Mouse (Mus musculus): ENCODE measurements at regions not wholly inside any gene's neighbourhood (a gene's known extent, or its start where the extent isn't known, plus 50 kb on each side); places are given as distances from the start of the nearest gene placed in this dataset.

- no peak overlapping the region for H3K27ac ChIP-seq (ENCODE audit: low read depth)
- no peak for TF ChIP-seq EP300 (IDR thresholded peaks at IDR 0.05; ENCODE audit: low read depth)
- no peak for TF ChIP-seq CTCF (IDR thresholded peaks at IDR 0.05; ENCODE audit: low read depth)
- 65% methylated on average over 2 of the region's 2 CpGs for WGBS (ENCODE audit: insufficient replicate concordance)
These were observed 98.9 kb upstream of the Tbc1d5 start for GRCm38 (mm10) chr17:51278094-51278493.

GRCm38 (mm10) chr17:51277161-51277560 lies 98.0 kb upstream of the Tbc1d5 start:
- TF ChIP-seq CTCF (IDR thresholded peaks at IDR 0.05; ENCODE audit: low read depth) (no peak), EP300 (IDR thresholded peaks at IDR 0.05; ENCODE audit: low read depth) (no peak)
- Histone ChIP-seq H3K4me1 (ENCODE audit: insufficient read depth) (no peaks in the 10 kb centered on the region), H3K27ac (ENCODE audit: low read depth) (no peak overlapping the region), H3K36me3 (replicated peaks; ENCODE audit: insufficient read depth, low read length) (no peaks in the 10 kb centered on the region), H3K27me3 (ENCODE audit: insufficient read depth, low read length) (no peaks in the 10 kb centered on the region), H3K4me2 (ENCODE audit: low read depth, low read length) (no peak overlapping the region), H3K4me3 (ENCODE audit: low read depth, low read length) (no peak overlapping the region), H3K9ac (replicated peaks) (no peak overlapping the region), H3K9me3 (ENCODE audit: low read length) (no peaks in the 10 kb centered on the region)
- no peak for DNase-seq
- ATAC-seq = no peak

More at GRCm38 (mm10) chr17:51278094-51278493, 98.9 kb upstream of the Tbc1d5 start:
- no peaks in the 10 kb centered on the region for H3K27me3 ChIP-seq (ENCODE audit: insufficient read depth, low read length)
- no peaks in the 10 kb centered on the region for H3K4me1 ChIP-seq (ENCODE audit: insufficient read depth)
- no peak overlapping the region for H3K4me3 ChIP-seq (ENCODE audit: low read depth, low read length)
- no peak overlapping the region for H3K4me2 ChIP-seq (ENCODE audit: low read depth, low read length)
- no peaks in the 10 kb centered on the region for H3K36me3 ChIP-seq (replicated peaks; ENCODE audit: insufficient read depth, low read length)
- no peak overlapping the region for H3K9ac ChIP-seq (replicated peaks)
- ATAC-seq (no peak), DNase-seq (no peak)
- no peaks in the 10 kb centered on the region for H3K9me3 ChIP-seq (ENCODE audit: low read length)

DNA sequence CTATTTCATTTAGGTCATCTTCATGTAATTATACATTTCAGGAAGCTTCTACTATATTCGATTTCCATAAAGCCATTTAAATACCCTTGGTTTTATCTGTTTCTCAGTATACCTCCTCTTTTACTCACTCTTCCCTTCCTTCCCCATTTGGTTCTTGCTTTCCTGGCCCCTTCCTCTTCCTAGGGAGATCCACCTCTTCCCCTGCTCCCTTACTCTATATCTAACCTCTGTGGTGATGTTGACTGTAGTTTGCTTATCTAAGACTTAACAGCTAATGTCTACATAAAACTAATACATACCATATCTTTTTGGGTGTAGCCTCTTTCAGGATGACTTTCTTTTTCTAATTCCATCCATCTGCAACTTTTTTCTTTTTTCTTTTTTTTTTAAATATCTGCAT lies 92.9 kb upstream of the Tbc1d5 start:
- Histone ChIP-seq H3K9me3 (ENCODE audit: low read length) (no peaks in the 10 kb centered on the region), H3K4me3 (ENCODE audit: low read depth, low read length) (no peak overlapping the region), H3K27ac (ENCODE audit: low read depth) (no peak overlapping the region), H3K27me3 (ENCODE audit: insufficient read depth, low read length) (no peaks in the 10 kb centered on the region), H3K9ac (replicated peaks) (no peak overlapping the region), H3K4me2 (ENCODE audit: low read depth, low read length) (no peak overlapping the region), H3K36me3 (replicated peaks; ENCODE audit: insufficient read depth, low read length) (no peaks in the 10 kb centered on the region), H3K4me1 (ENCODE audit: insufficient read depth) (no peaks in the 10 kb centered on the region)
- TF ChIP-seq EP300 (IDR thresholded peaks at IDR 0.05; ENCODE audit: low read depth) = no peak
- DNase-seq = no peak
- WGBS (ENCODE audit: insufficient replicate concordance) = 54% methylated on average over 1 of the region's 1 CpGs
- no peak for ATAC-seq

- no peak for DNase-seq
These were observed 83.8 kb upstream of the Tbc1d5 start for GRCm38 (mm10) chr17:51262946-51263345.

GRCm38 (mm10) chr17:51262404-51262803 lies 83.3 kb upstream of the Tbc1d5 start:
- DNase-seq = no peak
- H3K27ac ChIP-seq (ENCODE audit: low read depth) = no peak overlapping the region
- no peak overlapping the region for H3K4me3 ChIP-seq (ENCODE audit: low read depth, low read length)
- H3K4me1 ChIP-seq (ENCODE audit: insufficient read depth) = no peaks in the 10 kb centered on the region
- no peaks in the 10 kb centered on the region for H3K27me3 ChIP-seq (ENCODE audit: insufficient read depth, low read length)
- TF ChIP-seq EP300 (IDR thresholded peaks at IDR 0.05; ENCODE audit: low read depth) = no peak
- TF ChIP-seq CTCF (IDR thresholded peaks at IDR 0.05; ENCODE audit: low read depth) = no peak
- H3K4me2 ChIP-seq (ENCODE audit: low read depth, low read length) = no peak overlapping the region
- no peak for ATAC-seq
- no peak overlapping the region for H3K9ac ChIP-seq (replicated peaks)
- H3K9me3 ChIP-seq (ENCODE audit: low read length) = no peaks in the 10 kb centered on the region
- H3K36me3 ChIP-seq (replicated peaks; ENCODE audit: insufficient read depth, low read length) = no peaks in the 10 kb centered on the region

More at GRCm38 (mm10) chr17:51262946-51263345, 83.8 kb upstream of the Tbc1d5 start:
- Histone ChIP-seq H3K4me1 (ENCODE audit: insufficient read depth) (no peaks in the 10 kb centered on the region), H3K9me3 (ENCODE audit: low read length) (no peaks in the 10 kb centered on the region), H3K27me3 (ENCODE audit: insufficient read depth, low read length) (no peaks in the 10 kb centered on the region), H3K9ac (replicated peaks) (no peak overlapping the region), H3K36me3 (replicated peaks; ENCODE audit: insufficient read depth, low read length) (no peaks in the 10 kb centered on the region), H3K27ac (ENCODE audit: low read depth) (no peak overlapping the region), H3K4me2 (ENCODE audit: low read depth, low read length) (no peak overlapping the region), H3K4me3 (ENCODE audit: low read depth, low read length) (no peak overlapping the region)
- 74% methylated on average over 3 of the region's 3 CpGs for WGBS (ENCODE audit: insufficient replicate concordance)
- no peak for ATAC-seq
- TF ChIP-seq CTCF (IDR thresholded peaks at IDR 0.05; ENCODE audit: low read depth) (no peak), EP300 (IDR thresholded peaks at IDR 0.05; ENCODE audit: low read depth) (no peak)

GRCm38 (mm10) chr17:51258316-51258715 lies 79.2 kb upstream of the Tbc1d5 start:
- H3K27ac ChIP-seq (ENCODE audit: low read depth) = no peak overlapping the region
- TF ChIP-seq EP300 (IDR thresholded peaks at IDR 0.05; ENCODE audit: low read depth) (no peak), CTCF (IDR thresholded peaks at IDR 0.05; ENCODE audit: low read depth) (no peak)
- no peaks in the 10 kb centered on the region for H3K27me3 ChIP-seq (ENCODE audit: insufficient read depth, low read length)
- no peak overlapping the region for H3K4me3 ChIP-seq (ENCODE audit: low read depth, low read length)
- no peaks in the 10 kb centered on the region for H3K4me1 ChIP-seq (ENCODE audit: insufficient read depth)
- H3K4me2 ChIP-seq (ENCODE audit: low read depth, low read length) = no peak overlapping the region
- ATAC-seq (no peak; the same call in 1 of the 2 replicates), DNase-seq (no peak)
- WGBS (ENCODE audit: insufficient replicate concordance) = 59% methylated on average over 5 of the region's 5 CpGs
- H3K9ac ChIP-seq (replicated peaks) = no peak overlapping the region
- no peaks in the 10 kb centered on the region for H3K36me3 ChIP-seq (replicated peaks; ENCODE audit: insufficient read depth, low read length)
- H3K9me3 ChIP-seq (ENCODE audit: low read length) = no peaks in the 10 kb centered on the region

- no peaks in the 10 kb centered on the region for H3K4me1 ChIP-seq (ENCODE audit: insufficient read depth)
- 59% methylated on average over 6 of the region's 6 CpGs for WGBS (ENCODE audit: insufficient replicate concordance)
- no peak overlapping the region for H3K4me2 ChIP-seq (ENCODE audit: low read depth, low read length)
- ATAC-seq (no peak), DNase-seq (no peak)
- no peaks in the 10 kb centered on the region for H3K9me3 ChIP-seq (ENCODE audit: low read length)
- TF ChIP-seq EP300 (IDR thresholded peaks at IDR 0.05; ENCODE audit: low read depth) (no peak), CTCF (IDR thresholded peaks at IDR 0.05; ENCODE audit: low read depth) (no peak)
- no peaks in the 10 kb centered on the region for H3K27me3 ChIP-seq (ENCODE audit: insufficient read depth, low read length)
- H3K9ac ChIP-seq (replicated peaks) = no peak overlapping the region
- no peaks in the 10 kb centered on the region for H3K36me3 ChIP-seq (replicated peaks; ENCODE audit: insufficient read depth, low read length)
- H3K4me3 ChIP-seq (ENCODE audit: low read depth, low read length) = no peak overlapping the region
- H3K27ac ChIP-seq (ENCODE audit: low read depth) = no peak overlapping the region
These were observed 69.4 kb upstream of the Tbc1d5 start for GRCm38 (mm10) chr17:51248543-51248942.

Measured in liver, postnatal 0 days (tissue).